Mouse (Mus musculus) Patski (cell line): ENCODE measurements around the gene Lhfpl3. TPM values are rescaled to one million over a fixed set of nuclear protein-coding genes. Genes with fewer than 3 reads are reported as not detected.

ENCODE experiments used
- ATAC-seq: fragments of 100-300 bp; one replicate; pipeline ENCODE4 v1.8.0; 2021
- CTCF ChIA-PET: fragments of 350-600 bp; sonication (Branson Sonifier 250); formaldehyde crosslinking; loops from one replicate; lab custom pipeline; 2022; ENCODE audit warnings: inconsistent platforms; lab: Charles Lee
- POLR2A ChIA-PET: fragments of 350-600 bp; sonication (Branson Sonifier 250); formaldehyde crosslinking; loops from one replicate; lab custom pipeline; 2022; ENCODE audit warnings: antibody characterized with exemption, inconsistent platforms; lab: Charles Lee
- DNase-seq: peaks from one replicate; pipeline ENCODE4 v3.0.0-alpha.2; 2011; ENCODE audit warnings: low read depth, low spot score
- H3K27me3 ChIP-seq: fragments of 371-371 bp; one replicate; pipeline ENCODE4 v1.5.1; 2021
- CTCF ChIP-seq: fragments of 100-300 bp; IDR thresholded peaks from one replicate; pipeline ENCODE4 v1.5.1; 2021
- in situ Hi-C: fragments of 300-500 bp; cut with MboI; formaldehyde crosslinking; loops from 3 replicates; pipeline ENCODE4 v1.11.1; 2018; ENCODE audit warnings: low pct_unique_long_range_greater_than_20kb, mixed read lengths
- polyA plus RNA-seq: library from polyadenylated mRNA; unstranded; gene quantifications from one replicate; pipeline ENCODE4 v1.2.3, GENCODE M21; 2021

Lhfpl3 gene
- polyA plus RNA-seq, 1 experiment from 2014 or later = not detected

DNA sequence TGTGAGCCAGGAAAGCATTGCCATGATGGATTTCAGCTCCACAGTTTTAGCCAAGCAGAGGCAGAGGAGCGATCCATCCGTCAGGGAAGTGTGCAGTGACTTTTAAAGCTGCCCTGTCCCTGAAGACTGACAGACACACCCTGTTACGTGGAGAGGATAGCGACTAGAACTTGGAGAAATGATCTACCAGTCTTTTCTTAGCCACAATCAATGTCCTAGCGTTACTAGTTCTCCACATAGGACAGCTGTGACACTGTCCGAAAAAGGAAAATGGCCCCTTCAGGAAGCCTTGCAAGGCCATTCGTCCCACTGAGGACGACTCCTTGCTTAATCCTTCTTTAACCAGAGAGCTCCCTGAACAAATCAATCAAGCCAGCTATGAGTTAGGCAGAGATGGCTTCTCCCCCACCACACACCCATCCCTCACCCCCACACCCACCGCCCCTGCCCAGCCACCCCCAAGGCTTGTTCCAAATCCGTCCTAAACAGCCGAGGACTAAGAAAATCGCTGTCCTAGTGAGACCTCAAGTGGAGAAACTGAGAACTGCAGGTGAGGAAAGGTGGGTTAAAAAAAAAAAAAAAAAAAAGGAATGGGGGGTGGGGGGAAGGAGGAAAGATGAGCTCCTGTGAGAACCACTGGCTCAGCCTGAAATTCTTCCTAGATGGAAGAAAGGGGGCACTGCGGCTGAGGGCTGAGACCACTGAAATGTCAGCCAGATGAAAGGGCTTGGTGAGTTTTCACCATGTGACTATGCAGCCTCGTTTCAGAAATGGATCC is 479.1 kb downstream of the Lhfpl3 start:
- TF ChIP-seq CTCF = peak; percentile 54
- ChIA-PET CTCF (interaction anchor here (0.7 to 2.8 kb wide), 18 partner anchors 9 to 1326 kb away, joined by 3 to 7 read pairs (median 3); no protein-coding TSS in a partner anchor), POLR2A (interaction anchor here (0.6 kb wide), 1 partner anchor 219 kb away, joined by 3 read pairs; no protein-coding TSS in a partner anchor)
- in situ Hi-C loops = loop anchor here (10.0 kb wide), 2 partner anchors 60 to 590 kb away; no protein-coding TSS in a partner anchor
- no peak for ATAC-seq
- no peaks in the 10 kb centered on the region for H3K27me3 ChIP-seq
- DNase-seq = peak; percentile 2

DNA sequence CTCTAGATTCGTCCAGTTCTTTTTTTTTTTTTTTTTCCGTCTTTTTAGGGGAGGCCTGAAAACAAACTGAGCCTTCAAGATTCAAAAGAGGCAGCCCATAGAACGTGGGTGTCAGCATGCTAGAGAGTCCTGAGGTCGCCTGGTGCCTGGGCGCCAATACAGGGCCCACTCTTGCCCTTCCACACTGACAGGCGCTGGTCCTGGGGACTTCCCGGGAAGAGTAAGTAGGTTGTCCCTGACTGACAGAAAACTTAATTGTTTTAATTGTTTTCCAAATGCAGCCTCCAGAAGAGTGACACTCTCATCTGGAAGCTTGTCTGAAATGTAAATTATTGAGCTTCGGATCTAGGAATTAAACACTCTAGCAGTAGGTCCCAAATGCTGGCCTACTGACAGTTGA is 479.8 kb downstream of the Lhfpl3 start:
- no peak for DNase-seq
- in situ Hi-C loops = loop anchor here (10.0 kb wide), 2 partner anchors 59 to 591 kb away; no protein-coding TSS in a partner anchor
- CTCF ChIA-PET = interaction anchor here (0.7 to 2.8 kb wide), 16 partner anchors 9 to 641 kb away, joined by 3 to 7 read pairs (median 3); no protein-coding TSS in a partner anchor
- POLR2A ChIA-PET = interaction anchor here (0.6 kb wide), 1 partner anchor 220 kb away, joined by 3 read pairs; no protein-coding TSS in a partner anchor
- TF ChIP-seq CTCF = no peak
- no peaks in the 10 kb centered on the region for H3K27me3 ChIP-seq
- no peak for ATAC-seq

GRCm38 (mm10) chr5:23226753-23227152 is 480.9 kb downstream of the Lhfpl3 start:
- no peak for DNase-seq
- ATAC-seq = no peak
- in situ Hi-C loops = loop anchor here (10.0 kb wide), 2 partner anchors 58 to 592 kb away; no protein-coding TSS in a partner anchor
- no peaks in the 10 kb centered on the region for H3K27me3 ChIP-seq
- POLR2A ChIA-PET = no interaction called here
- CTCF ChIA-PET = interaction anchor here (0.8 to 2.8 kb wide), 4 partner anchors 11 to 717 kb away, joined by 3 to 7 read pairs (median 4); no protein-coding TSS in a partner anchor
- TF ChIP-seq CTCF = no peak

DNA sequence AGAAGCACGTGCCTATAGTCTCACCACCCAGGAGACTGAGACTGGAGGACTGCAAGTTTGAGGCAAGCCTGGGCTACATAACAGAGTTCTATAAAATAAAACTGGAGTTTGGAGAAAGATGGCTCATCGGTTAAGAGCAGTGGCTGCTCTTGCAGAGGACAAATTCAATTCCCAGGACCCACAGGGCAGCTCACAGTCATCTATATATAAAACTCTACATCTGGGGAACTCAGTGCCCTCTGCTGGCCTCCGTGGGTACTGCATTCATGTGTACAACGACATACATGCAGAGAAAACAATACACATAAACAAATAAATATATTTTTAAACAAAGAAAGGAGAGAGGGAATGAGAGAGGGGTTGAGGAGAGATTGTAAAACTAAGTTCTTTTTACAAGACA is 501.1 kb downstream of the Lhfpl3 start:
- TF ChIP-seq CTCF = peak; percentile 66
- in situ Hi-C loops = no loop called here
- ATAC-seq = no peak
- H3K27me3 ChIP-seq = no peaks in the 10 kb centered on the region
- no peak for DNase-seq
- ChIA-PET POLR2A (no interaction called here), CTCF (interaction anchor here (0.7 to 2.6 kb wide), 7 partner anchors 8 to 51 kb away, joined by 3 to 11 read pairs (median 3); no protein-coding TSS in a partner anchor)

DNA sequence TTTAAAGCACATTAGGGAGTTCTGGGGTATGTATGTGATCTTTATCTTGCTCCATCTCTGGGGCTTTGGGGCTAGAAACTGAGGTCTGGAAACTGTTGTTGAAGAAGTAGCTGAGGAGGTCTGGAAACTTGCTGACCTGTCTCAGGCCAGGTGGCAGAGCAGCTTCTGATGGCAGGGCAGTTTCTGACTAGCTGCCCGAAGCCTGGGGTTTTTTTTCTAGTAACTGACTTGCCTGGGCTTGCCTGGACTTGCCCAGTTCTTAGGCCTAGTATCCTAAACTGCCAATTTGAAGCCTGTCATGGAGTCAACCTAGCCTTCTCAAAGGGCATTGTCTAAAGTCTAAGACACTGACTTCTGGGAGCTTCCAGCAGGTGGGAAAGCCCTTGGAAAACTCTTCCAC is 501.9 kb downstream of the Lhfpl3 start:
- CTCF ChIA-PET = interaction anchor here (0.7 to 2.6 kb wide), 3 partner anchors 8 to 23 kb away, joined by 3 to 11 read pairs (median 4); no protein-coding TSS in a partner anchor

DNA sequence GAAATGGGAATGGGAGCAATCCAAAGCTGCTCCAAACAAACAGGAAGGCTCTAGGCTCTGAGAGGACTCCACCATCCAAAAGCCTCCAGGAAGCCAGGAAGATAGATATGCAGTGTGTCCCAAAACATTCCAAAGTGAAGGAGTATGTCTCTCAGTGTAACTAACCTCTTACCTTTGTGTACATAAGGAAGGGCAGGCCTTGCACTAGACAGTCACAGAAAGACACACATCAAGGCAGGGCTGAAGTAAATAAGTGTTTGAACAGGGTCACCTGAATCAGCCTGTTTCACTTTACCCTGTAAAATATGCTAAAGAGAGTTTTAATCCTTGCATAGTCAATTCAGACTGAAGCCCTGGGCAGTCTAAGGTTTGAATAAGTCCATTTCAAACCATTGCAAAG is 502.4 kb downstream of the Lhfpl3 start:
- in situ Hi-C loops = no loop called here
- POLR2A ChIA-PET = no interaction called here
- DNase-seq = no peak
- H3K27me3 ChIP-seq = no peaks in the 10 kb centered on the region
- ATAC-seq = no peak
- no peak for TF ChIP-seq CTCF
- CTCF ChIA-PET = interaction anchor here (0.7 to 2.6 kb wide), 3 partner anchors 7 to 25 kb away, joined by 3 to 11 read pairs (median 5); no protein-coding TSS in a partner anchor

More for the DNA sequence above, 501.9 kb downstream of the Lhfpl3 start:
- ATAC-seq (no peak), DNase-seq (no peak)
- no peaks in the 10 kb centered on the region for H3K27me3 ChIP-seq
- in situ Hi-C loops = no loop called here
- POLR2A ChIA-PET = no interaction called here
- TF ChIP-seq CTCF = no peak

- peak; percentile 36 for ATAC-seq
- POLR2A ChIA-PET = interaction anchor here (0.8 kb wide), 1 partner anchor 136 kb away, joined by 3 read pairs; no protein-coding TSS in a partner anchor
- DNase-seq = no peak
- no peak for TF ChIP-seq CTCF
- no peaks in the 10 kb centered on the region for H3K27me3 ChIP-seq
- in situ Hi-C loops = no loop called here
- CTCF ChIA-PET = interaction anchor here (1.1 to 1.8 kb wide), 3 partner anchors 24 to 34 kb away, joined by 3 to 8 read pairs (median 5); no protein-coding TSS in a partner anchor
Observed at GRCm38 (mm10) chr5:23249896-23250875, 504.3 kb downstream of the Lhfpl3 start.

- ATAC-seq = no peak
- POLR2A ChIA-PET = no interaction called here
Observed at GRCm38 (mm10) chr5:23251462-23252224, 505.8 kb downstream of the Lhfpl3 start.

More at GRCm38 (mm10) chr5:23251462-23252224, 505.8 kb downstream of the Lhfpl3 start:
- in situ Hi-C loops = no loop called here
- TF ChIP-seq CTCF = peak; percentile 51
- H3K27me3 ChIP-seq = no peaks in the 10 kb centered on the region
- DNase-seq = no peak
- CTCF ChIA-PET = interaction anchor here (1.0 to 1.6 kb wide), 5 partner anchors 10 to 164 kb away, joined by 3 to 6 read pairs (median 3); no protein-coding TSS in a partner anchor
